Mouse (Mus musculus): ENCODE data around the gene Clip2. TPM values are rescaled to one million over a fixed set of nuclear protein-coding genes. Genes with fewer than 3 reads are reported as not detected.

The Clip2 gene
- total and polyA plus RNA-seq, 3 experiments: 3.5 to 7.4 TPM; not detected in 1

DNA sequence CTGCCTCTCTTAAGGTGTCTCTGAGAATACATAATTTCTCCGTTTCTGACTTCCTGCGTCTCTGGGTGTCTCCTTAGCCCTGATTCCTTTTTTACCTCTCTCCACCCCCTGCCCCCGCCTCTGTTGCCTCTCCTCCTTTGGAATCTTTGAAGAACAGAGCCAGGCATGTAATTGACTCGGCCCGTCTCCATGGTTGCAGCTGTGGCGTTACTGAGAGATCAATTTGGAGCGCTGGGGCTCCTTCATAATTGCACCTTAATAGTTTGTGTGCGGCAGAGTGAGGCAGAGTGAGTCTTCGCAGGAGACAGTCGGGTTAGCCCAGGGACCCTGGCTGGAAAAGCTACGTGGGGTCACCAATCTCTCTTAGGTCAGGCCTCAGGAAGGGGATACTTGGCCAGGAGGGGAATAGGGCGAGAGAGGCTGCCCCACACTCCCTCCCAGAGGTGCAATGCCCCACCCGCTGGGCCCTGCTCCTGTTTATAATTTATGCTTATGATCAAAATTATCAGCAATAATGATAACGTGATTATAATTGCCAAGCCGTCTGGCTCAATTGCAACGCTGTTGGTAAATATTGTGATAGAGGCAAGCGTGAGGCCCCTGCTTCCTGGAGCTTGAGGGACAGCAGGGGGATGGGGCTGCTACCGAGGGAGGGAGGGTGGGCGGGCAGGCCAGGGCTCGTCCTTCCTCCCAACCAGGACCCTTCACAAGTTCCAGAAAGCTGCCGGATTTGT, 85.8 kb downstream of the Clip2 start:
- Histone ChIP-seq H3K9ac (ENCODE audit: control insufficient read depth, low read depth, low read length, poor library complexity, severe bottlenecking) (no peak overlapping the region), H3K36me3 (ENCODE audit: control insufficient read depth in 1 of 2, insufficient read depth in 2 of 2, low read length in 2 of 2) (no peaks in the 10 kb centered on the region), H3K27ac (ENCODE audit: control insufficient read depth, low read depth, low read length) (no peak overlapping the region), H3K4me3 (ENCODE audit: control insufficient read depth in 1 of 2, insufficient read depth in 1 of 2, low read depth in 2 of 2, low read length in 2 of 2) (no peak overlapping the region), H3K9me3 (replicated peaks; ENCODE audit: insufficient read depth, low read length) (no peaks in the 10 kb centered on the region), H3K79me2 (ENCODE audit: control insufficient read depth, insufficient read depth, low read length, poor library complexity) (no peaks in the 10 kb centered on the region), H3K27me3 (ENCODE audit: control insufficient read depth in 1 of 2, insufficient read depth in 2 of 2, low read length in 2 of 2) (no peaks in the 10 kb centered on the region), H3K4me1 (ENCODE audit: control insufficient read depth in 1 of 2, insufficient read depth in 2 of 2, low read length in 2 of 2) (no peaks in the 10 kb centered on the region)
- TF ChIP-seq ZNF384 (IDR thresholded peaks at IDR 0.05; ENCODE audit: low read depth, low read length) (no peak), MYC (IDR thresholded peaks at IDR 0.05; ENCODE audit: low read depth, low read length) (no peak), POLR2AphosphoS2 (IDR thresholded peaks at IDR 0.05; ENCODE audit: low read length) (no peak), SMC3 (IDR thresholded peaks at IDR 0.05; ENCODE audit: low read depth, low read length) (no peak), NRF1 (IDR thresholded peaks at IDR 0.05; ENCODE audit: insufficient read depth, low read depth, low read length, poor library complexity, severe bottlenecking) (no peak), MYB (IDR thresholded peaks at IDR 0.05; ENCODE audit: low read depth, low read length) (no peak), ELF1 (IDR thresholded peaks at IDR 0.05; ENCODE audit: low read depth, low read length) (no peak), POLR2A (IDR thresholded peaks at IDR 0.05; ENCODE audit: control insufficient read depth in 1 of 2, insufficient read depth in 1 of 2, low read depth in 1 of 2, low read length in 2 of 2, poor library complexity in 1 of 2) (no peak), MAFK (IDR thresholded peaks at IDR 0.05; ENCODE audit: borderline replicate concordance, low read depth, low read length) (no peak)
- no peak for DNase-seq (ENCODE audit: low read depth, low spot score)

DNA sequence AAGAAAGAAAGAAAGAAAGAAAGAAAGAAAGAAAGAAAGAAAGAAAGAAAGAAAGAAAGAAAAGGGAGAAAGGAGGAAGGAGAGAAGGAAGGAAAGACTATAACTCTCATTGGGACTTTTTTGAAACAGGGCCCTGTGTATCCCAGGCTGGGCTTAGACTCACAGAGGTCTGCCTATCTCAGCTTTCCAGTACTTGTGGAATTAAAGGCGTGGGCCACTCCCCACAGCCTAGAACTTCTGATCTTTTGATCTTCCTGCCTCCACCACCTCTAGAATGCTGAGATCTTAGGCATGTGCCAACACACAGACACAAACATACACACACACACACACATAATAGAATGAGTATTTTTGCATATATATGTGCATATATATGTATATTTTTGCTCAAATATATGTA, 87.0 kb downstream of the Clip2 start:
- Histone ChIP-seq H3K9ac (ENCODE audit: control insufficient read depth, low read depth, low read length, poor library complexity, severe bottlenecking) (no peak overlapping the region), H3K9me3 (replicated peaks; ENCODE audit: insufficient read depth, low read length) (no peaks in the 10 kb centered on the region), H3K27ac (ENCODE audit: control insufficient read depth, low read depth, low read length) (no peak overlapping the region), H3K36me3 (ENCODE audit: control insufficient read depth in 1 of 2, insufficient read depth in 2 of 2, low read length in 2 of 2) (no peaks in the 10 kb centered on the region), H3K79me2 (ENCODE audit: control insufficient read depth, insufficient read depth, low read length, poor library complexity) (no peaks in the 10 kb centered on the region), H3K27me3 (ENCODE audit: control insufficient read depth in 1 of 2, insufficient read depth in 2 of 2, low read length in 2 of 2) (no peaks in the 10 kb centered on the region), H3K4me3 (ENCODE audit: control insufficient read depth in 1 of 2, insufficient read depth in 1 of 2, low read depth in 2 of 2, low read length in 2 of 2) (no peak overlapping the region), H3K4me1 (ENCODE audit: control insufficient read depth in 1 of 2, insufficient read depth in 2 of 2, low read length in 2 of 2) (no peaks in the 10 kb centered on the region)
- TF ChIP-seq CTCF (IDR thresholded peaks at IDR 0.05 in 2 of 3, conservative IDR thresholded peaks at IDR 0.05 in 1 of 3; ENCODE audit: control insufficient read depth in 1 of 3, insufficient read depth in 1 of 3, low read depth in 2 of 3, low read length in 3 of 3, poor library complexity in 1 of 3, severe bottlenecking in 1 of 3) (no peak), ZMIZ1 (IDR thresholded peaks at IDR 0.05; ENCODE audit: low read depth, low read length) (no peak), USF2 (IDR thresholded peaks at IDR 0.05; ENCODE audit: borderline replicate concordance in 1 of 2, insufficient read depth in 1 of 2, low read depth in 1 of 2, low read length in 2 of 2) (no peak), MYB (IDR thresholded peaks at IDR 0.05; ENCODE audit: low read depth, low read length) (no peak), SMC3 (IDR thresholded peaks at IDR 0.05; ENCODE audit: low read depth, low read length) (no peak), ZNF384 (IDR thresholded peaks at IDR 0.05; ENCODE audit: low read depth, low read length) (no peak), KAT2A (conservative IDR thresholded peaks at IDR 0.05; ENCODE audit: low read depth, low read length) (no peak), MEF2A (IDR thresholded peaks at IDR 0.05; ENCODE audit: extremely low read depth, insufficient replicate concordance, low read depth, low read length, poor library complexity, severe bottlenecking) (no peak), TBP (IDR thresholded peaks at IDR 0.05; ENCODE audit: low read depth, low read length) (no peak), MAZ (IDR thresholded peaks at IDR 0.05; ENCODE audit: low read depth, low read length) (no peak), EP300 (IDR thresholded peaks at IDR 0.05; ENCODE audit: low read depth in 1 of 2, low read length in 2 of 2) (no peak), TCF12 (IDR thresholded peaks at IDR 0.05; ENCODE audit: low read depth, low read length) (no peak), ETS1 (IDR thresholded peaks at IDR 0.05; ENCODE audit: low read depth, low read length) (no peak), POLR2A (IDR thresholded peaks at IDR 0.05; ENCODE audit: control insufficient read depth in 1 of 2, insufficient read depth in 1 of 2, low read depth in 1 of 2, low read length in 2 of 2, poor library complexity in 1 of 2) (no peak), JUND (IDR thresholded peaks at IDR 0.05; ENCODE audit: low read depth, low read length) (no peak), POLR2AphosphoS2 (IDR thresholded peaks at IDR 0.05; ENCODE audit: low read length) (no peak), MAX (IDR thresholded peaks at IDR 0.05; ENCODE audit: low read length) (no peak), E2F4 (IDR thresholded peaks at IDR 0.05; ENCODE audit: borderline replicate concordance, low read depth, low read length) (no peak), TAL1 (IDR thresholded peaks at IDR 0.05; ENCODE audit: low read length) (no peak), RAD21 (IDR thresholded peaks at IDR 0.05; ENCODE audit: low read depth, low read length) (no peak)
- no peak for DNase-seq (ENCODE audit: low read depth, low spot score)

Measured in MEL (cell line).